Mouse (Mus musculus) embryonic fibroblast, embryonic 13.5 days (primary cell): ENCODE data around the gene Lmbr1l.

Experiments used
- CTCF ChIP-seq: IDR thresholded peaks from 2 replicates; pipeline ENCODE4 v1.5.1; 2011; ENCODE audit warnings: mild to moderate bottlenecking, control low read depth, low read length, moderate library complexity, borderline replicate concordance; ENCODE audit not compliant: insufficient read depth
- POLR2A ChIP-seq: IDR thresholded peaks from 2 replicates; pipeline ENCODE4 v1.6.1; 2011; ENCODE audit warnings: low read depth, mild to moderate bottlenecking, control low read depth, low read length, moderate library complexity

DNA sequence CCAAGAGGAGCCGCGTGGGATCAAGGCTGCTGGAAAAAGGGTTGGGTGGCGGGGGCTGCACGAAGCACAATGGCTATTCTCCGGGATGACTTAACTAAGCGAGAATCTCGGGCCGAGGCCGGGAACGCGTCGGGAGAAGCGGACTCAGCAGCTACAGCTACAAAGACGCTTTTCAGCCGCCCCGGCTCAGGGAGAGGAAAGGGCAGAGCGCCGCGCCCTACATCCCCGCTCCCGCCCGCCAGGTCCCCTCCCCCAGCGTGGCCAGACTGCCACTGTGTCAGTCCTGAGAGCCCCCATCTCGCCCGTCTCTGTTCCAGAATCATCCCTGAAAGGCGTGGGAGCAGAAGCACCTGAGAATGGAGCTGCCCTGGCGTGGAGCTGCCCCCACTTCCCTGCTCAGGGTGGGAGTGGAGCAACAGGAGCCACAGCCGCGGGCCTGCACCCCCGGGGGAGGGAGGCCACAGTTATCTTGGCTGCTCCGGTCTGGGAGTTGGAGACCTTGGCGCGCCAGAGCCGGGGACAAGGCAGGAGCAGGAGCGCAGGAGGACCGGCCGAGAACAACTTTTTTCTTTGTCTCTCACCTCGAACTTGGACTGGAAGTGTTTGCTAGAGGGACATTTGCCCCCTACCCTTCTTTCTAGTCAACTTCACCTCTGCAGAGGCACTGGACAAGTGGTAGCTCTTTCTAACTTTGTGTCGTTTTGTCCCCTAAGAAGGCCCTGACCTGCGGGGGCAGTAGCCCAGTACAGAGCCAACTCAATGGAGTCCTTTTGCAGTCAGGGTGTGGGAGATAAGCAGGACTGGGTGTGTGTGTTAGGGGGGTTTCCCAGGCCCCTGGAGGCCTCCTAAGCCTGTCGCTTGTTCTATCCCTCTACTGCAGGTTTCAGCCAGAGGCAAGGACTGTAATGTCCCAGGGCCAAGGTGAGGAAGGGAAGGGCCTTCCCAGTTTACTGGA lies 22.1 kb downstream of the Lmbr1l start:
- TF ChIP-seq CTCF (no peak), POLR2A (no peak)
